Mouse (Mus musculus) megakaryocyte, embryonic 14.5 days (primary cell): ENCODE measurements around the gene Vmn2r26. TPM values are rescaled to one million over a fixed set of nuclear protein-coding genes. Genes with fewer than 3 reads are reported as not detected.
"Not testable (repeated sequence)": the region's sequence is repeated elsewhere in the genome, so short reads cannot be mapped to it uniquely, and the experiment has no call there.

Experiments used
- H3K27me3 ChIP-seq: replicated peaks from 2 replicates; pipeline ENCODE3; 2012; ENCODE audit warnings: inconsistent platforms
- H3K36me3 ChIP-seq: replicated peaks from 2 replicates; pipeline ENCODE3; 2012; ENCODE audit warnings: low read length, inconsistent platforms, mixed read lengths
- H3K4me1 ChIP-seq: 2 replicates; pipeline ENCODE4 v1.6.1; 2012; ENCODE audit warnings: inconsistent platforms
- H3K4me3 ChIP-seq: replicated peaks from 2 replicates; pipeline ENCODE3; 2012; ENCODE audit warnings: moderate library complexity, mild to moderate bottlenecking, inconsistent platforms
- H3K9me3 ChIP-seq: 2 replicates; pipeline ENCODE4 v1.6.1; 2012; ENCODE audit warnings: inconsistent platforms
- FLI1 ChIP-seq: IDR thresholded peaks from 2 replicates; pipeline ENCODE4 v1.6.1; 2012; ENCODE audit warnings: low read length, inconsistent platforms, mixed read lengths
- GATA1 ChIP-seq: IDR thresholded peaks from 3 replicates; pipeline ENCODE4 v1.6.1; 2012; ENCODE audit warnings: mixed read lengths, low read length, inconsistent platforms, borderline replicate concordance
- polyA plus RNA-seq: library from polyadenylated mRNA; stranded (reverse); fragments of >175 nt; gene quantifications from 2 replicates; pipeline ENCODE4 v1.2.3, GENCODE M21; 2012; ENCODE audit warnings: low replicate concordance; ENCODE audit not compliant: insufficient read depth

The Vmn2r26 gene
- polyA plus RNA-seq, result not detected in 2 replicates

GRCm38 (mm10) chr6:124024268-124024667 lies at the start of gene Vmn2r26:
Gene Vmn2r26, plus strand, starts transcription at chr6:124024568.
- not testable (repeated sequence) for H3K4me3 ChIP-seq, H3K36me3 ChIP-seq, H3K9me3 ChIP-seq, H3K4me1 ChIP-seq, H3K27me3 ChIP-seq

GRCm38 (mm10) chr6:124020841-124021240 lies 3.5 kb upstream of the Vmn2r26 start:
- TF ChIP-seq FLI1 (no peak), GATA1 (no peak)
- H3K4me3 ChIP-seq, result no peak overlapping the region
- H3K36me3 ChIP-seq, result no peaks in the 10 kb centered on the region
- no peaks in the 10 kb centered on the region for H3K27me3 ChIP-seq
- H3K9me3 ChIP-seq, result 0 out of 2 replicates have a peak, but pooled peaks cover 2% of the 10 kb centered on the region
- no peaks in the 10 kb centered on the region for H3K4me1 ChIP-seq

- no peaks in the 10 kb centered on the region for H3K9me3 ChIP-seq
- H3K27me3 ChIP-seq, result no peaks in the 10 kb centered on the region
- H3K4me1 ChIP-seq, result no peaks in the 10 kb centered on the region
- no peaks in the 10 kb centered on the region for H3K36me3 ChIP-seq
- TF ChIP-seq FLI1 (no peak), GATA1 (no peak)
- H3K4me3 ChIP-seq, result no peak overlapping the region
Observed at GRCm38 (mm10) chr6:124048388-124048787, 24.0 kb downstream of the Vmn2r26 start.

GRCm38 (mm10) chr6:124053611-124054010 lies 29.2 kb downstream of the Vmn2r26 start:
- H3K27me3 ChIP-seq, H3K36me3 ChIP-seq, H3K9me3 ChIP-seq, H3K4me1 ChIP-seq, H3K4me3 ChIP-seq: not testable (repeated sequence)

- Histone ChIP-seq H3K9me3 (no peaks in the 10 kb centered on the region), H3K4me3 (no peak overlapping the region), H3K27me3 (no peaks in the 10 kb centered on the region), H3K36me3 (no peaks in the 10 kb centered on the region), H3K4me1 (no peaks in the 10 kb centered on the region)
- TF ChIP-seq FLI1 (no peak), GATA1 (no peak)
Observed at GRCm38 (mm10) chr6:124102334-124102733, 78.0 kb downstream of the Vmn2r26 start.

Other genes starting within 250 kb of the Vmn2r26 start
- not detected in 2 replicates for gene Vmn2r24, start 245.7 kb upstream of the Vmn2r26 start, polyA plus RNA-seq
- gene Vmn2r25, start 171.1 kb upstream of the Vmn2r26 start, polyA plus RNA-seq, result not detected in 2 replicates
- gene Vmn2r27, start 207.3 kb downstream of the Vmn2r26 start, polyA plus RNA-seq, result not detected in 2 replicates